Mouse (Mus musculus) layer of hippocampus, postnatal 10 days (tissue): ENCODE measurements around the gene Apba1. TPM values are rescaled to one million over a fixed set of nuclear protein-coding genes. Genes with fewer than 3 reads are reported as not detected.
A peak's percentile ranks its signal among the peaks of the same experiment; 100 is the strongest.

Experiments used
- DNase-seq, 2 experiments: peaks; one replicate each; pipeline ENCODE4 v3.0.0; 2021; ENCODE audit warnings: low spot score in 2 of 2
- total RNA-seq, 2 experiments: library from RNA; stranded (reverse); gene quantifications; 2 replicates each; pipeline ENCODE4 v1.2.3; 2021

Apba1 gene
- total RNA-seq, 2 experiments from 2014 or later = 214 to 218 TPM

DNA sequence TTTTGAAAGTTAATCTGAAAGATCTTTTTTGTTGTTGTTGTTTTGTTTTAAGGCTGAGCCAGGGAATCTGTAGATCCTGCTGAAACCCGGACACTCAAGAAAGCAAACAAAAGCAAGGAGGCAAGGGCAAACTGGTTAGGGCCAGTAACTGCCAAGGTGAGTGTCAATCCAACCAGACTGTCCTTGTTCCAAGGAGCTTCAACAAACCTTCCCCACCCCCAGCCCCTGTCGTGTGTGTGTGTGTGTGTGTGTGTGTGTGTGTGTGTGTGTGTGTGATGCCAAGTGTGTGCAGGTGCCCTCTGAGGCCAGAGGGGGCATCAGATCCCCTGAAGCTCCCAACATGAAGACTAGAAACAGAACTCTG is 210.2 kb downstream of the Apba1 start:
- no peak for DNase-seq

GRCm38 (mm10) chr19:23970374-23970773 is 211.7 kb downstream of the Apba1 start:
- DNase-seq = no peak

DNA sequence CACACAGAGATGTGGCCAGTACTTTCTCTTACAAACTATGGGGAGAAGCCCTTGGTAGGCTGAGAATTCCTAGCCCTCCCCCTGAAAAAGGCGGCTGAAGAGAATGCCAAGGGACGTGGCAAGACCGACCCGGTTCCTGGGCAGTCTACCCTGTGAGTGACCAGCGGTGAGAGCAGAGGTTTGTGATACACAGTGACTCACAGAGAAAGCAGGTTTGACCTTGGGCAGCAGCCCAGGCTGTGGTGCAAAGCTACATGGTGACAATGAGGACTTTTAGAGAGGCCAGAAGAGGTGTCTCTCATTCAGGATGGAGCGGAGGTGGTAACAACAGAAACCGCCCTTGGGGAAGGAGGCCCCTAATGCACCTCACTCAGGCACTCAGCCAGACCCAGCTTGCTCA is 212.7 kb downstream of the Apba1 start:
- no peak for DNase-seq

DNA sequence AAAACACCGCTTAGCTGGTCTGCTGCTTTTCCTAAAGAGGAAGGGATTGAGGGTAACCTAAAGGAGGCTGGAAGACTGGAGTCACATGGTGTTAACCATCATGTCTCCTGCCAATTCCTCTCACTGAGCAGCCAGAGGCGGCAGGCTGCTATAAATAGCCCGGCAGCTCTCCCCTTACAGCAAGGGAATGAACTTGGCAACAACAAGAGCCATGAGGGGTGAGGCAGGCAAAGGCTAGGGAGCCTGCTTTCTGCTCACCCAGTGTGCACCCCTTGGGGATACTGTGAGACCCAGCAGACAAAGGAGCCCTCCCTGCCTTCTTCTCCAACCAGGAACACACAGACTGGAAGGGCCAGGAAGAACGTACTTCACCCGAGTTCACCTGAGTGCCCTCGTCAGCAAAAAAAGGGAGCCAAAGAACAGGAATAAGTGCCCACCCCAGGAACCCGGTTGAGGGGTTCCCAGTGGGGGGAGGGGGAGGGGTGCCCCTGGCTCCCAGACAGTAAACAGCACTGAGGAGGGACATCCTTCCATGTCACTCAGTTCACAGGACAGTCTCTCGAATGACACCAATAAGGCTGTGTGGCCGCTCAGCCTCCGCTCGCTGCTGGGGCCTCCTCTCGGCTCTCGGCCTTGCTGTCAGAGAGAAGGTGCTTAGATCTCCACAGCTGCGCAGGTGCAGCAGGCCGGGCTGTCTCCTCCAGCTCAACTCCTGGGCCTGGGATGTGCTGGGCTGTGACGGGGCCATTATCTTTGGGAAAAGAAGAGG is 214.4 kb downstream of the Apba1 start:
- peak in 1 of 2 experiments; percentile 11 for DNase-seq

DNA sequence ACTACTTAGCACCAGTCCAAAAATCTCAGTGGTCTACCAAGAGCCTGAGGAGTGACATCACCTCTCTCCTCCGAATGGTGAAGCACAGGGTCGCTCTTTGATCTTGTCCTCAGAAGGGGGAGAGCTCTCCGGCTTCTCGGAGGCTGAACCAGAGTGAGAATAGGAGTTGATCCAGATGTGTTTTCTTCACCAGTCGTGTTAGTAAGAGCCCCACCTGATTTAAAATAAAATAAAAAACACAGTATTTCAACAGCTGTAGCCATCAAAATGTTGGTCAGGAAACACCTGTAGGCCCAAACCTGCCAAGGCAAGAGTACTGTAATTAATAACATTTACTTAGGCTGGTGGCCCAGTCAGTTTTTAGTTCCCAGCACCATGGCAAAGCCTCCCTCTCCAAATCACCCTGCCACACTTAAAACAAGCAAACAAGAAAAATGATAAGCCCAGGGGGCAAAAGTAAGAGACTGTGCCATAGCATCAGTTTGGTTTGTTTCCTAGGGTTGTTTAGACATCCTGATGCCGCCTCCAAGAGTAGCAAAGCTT is 219.3 kb downstream of the Apba1 start:
- DNase-seq = no peak

GRCm38 (mm10) chr19:23980598-23980997 is 221.9 kb downstream of the Apba1 start:
- DNase-seq = no peak

DNA sequence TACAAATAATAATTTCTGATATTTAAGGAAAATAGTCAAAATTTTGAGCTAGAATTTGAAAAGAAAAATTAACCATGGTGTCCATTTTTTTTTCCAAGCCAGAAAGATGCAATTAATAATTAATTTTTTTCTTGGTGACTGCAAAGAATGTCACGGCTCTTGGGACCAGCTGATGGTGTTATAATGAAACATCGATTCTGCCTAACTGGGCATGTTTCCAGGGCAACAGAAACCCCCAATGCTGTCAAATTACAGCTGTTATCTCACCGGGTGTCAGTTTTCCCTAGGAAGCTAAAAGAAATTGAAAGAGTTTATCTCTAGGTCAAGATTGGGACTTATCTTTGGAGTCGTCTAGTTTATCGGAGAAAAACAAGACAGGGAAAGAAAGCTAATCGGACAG is 225.5 kb downstream of the Apba1 start:
- DNase-seq = no peak

DNA sequence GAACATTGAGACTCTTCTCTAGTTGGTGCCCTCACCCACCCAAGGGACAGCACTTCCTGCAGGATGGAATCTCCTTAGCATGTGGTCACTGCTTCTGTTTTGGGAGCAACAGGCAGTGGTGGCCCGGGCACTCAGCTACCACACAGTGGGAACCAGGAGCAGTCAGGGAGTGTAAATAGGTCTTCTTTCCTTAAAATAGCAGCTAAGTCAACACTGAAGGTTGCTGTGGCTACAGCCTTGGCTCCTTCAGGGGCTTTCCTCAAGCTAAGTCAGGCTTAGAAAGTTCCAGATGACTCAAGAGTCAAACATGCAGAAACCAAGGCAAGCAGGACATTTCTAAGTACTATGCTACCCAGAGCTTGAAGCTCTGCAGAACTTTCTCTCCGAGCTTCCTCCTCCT is 228.6 kb downstream of the Apba1 start:
- no peak for DNase-seq

GRCm38 (mm10) chr19:23988166-23988565 is 229.5 kb downstream of the Apba1 start:
- DNase-seq = no peak

DNA sequence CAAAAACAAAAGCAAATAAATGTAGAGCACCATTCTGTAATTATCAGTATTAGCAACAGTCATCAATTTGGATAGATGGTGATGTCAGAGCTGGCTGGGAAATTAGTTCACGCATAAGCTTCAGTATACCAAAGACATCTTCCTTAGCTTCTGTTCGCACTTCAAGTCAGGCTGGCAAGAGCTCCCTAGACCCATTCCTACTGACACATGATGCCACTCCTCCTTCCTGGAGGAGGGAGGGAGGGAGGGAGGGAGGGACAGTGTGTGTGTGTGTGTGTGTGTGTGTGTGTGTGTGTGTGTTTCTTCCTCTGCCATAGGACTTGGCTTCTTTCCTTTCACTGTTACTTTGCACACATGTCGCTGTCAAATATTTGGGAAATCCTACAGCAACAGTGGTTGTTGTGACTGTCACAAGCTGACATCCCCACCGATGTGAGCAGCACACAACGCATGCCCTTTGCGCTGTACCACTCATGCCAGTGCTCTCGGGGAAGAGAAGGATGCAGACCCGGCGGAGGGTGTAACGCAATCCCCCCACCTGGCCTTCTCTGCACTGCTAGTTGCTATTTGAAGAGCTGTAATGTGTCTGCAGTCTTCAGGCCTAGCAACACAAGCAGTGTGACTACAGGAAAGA is 237.2 kb downstream of the Apba1 start:
- DNase-seq = no peak

Other genes with a start within 250 kb of the Apba1 start
- gene 1700028P14Rik, start 106.1 kb upstream of the Apba1 start, total RNA-seq = 1 to 10 TPM; 4.1 to 4.8 TPM
- 10 to 100 TPM; 41.9 to 47.8 TPM for gene Ptar1, start 71.5 kb upstream of the Apba1 start, total RNA-seq